Mouse (Mus musculus) cerebellum, adult 2 months (tissue): Measurements from ENCODE around the gene Nckap1l. TPM values are rescaled to one million over a fixed set of nuclear protein-coding genes. Genes with fewer than 3 reads are reported as not detected.
A peak's percentile ranks its signal among the peaks of the same experiment; 100 is the strongest.

Experiments
- DNase-seq, 2 experiments: peaks; one replicate each; pipeline ENCODE4 v3.0.0; 2021
- H3K27ac ChIP-seq: fragments of 200-500 bp; 2 replicates; pipeline ENCODE4 v1.5.1; 2012; ENCODE audit warnings: low read length, control low read depth, inconsistent platforms; ENCODE audit not compliant: insufficient read depth
- H3K27me3 ChIP-seq: fragments of 200-500 bp; 2 replicates; pipeline ENCODE4 v1.6.1; 2012; ENCODE audit warnings: inconsistent platforms, mild to moderate bottlenecking, low read length, moderate library complexity; ENCODE audit not compliant: control insufficient read depth, insufficient read depth
- H3K4me1 ChIP-seq: fragments of 200-500 bp; 2 replicates; pipeline ENCODE4 v1.6.1; 2011; ENCODE audit warnings: low read length; ENCODE audit not compliant: control insufficient read depth, insufficient read depth
- H3K4me3 ChIP-seq: fragments of 200-500 bp; replicated peaks from 2 replicates; pipeline ENCODE3; 2011; ENCODE audit warnings: mild to moderate bottlenecking, low read depth, low read length, control low read depth; ENCODE audit not compliant: insufficient read depth
- CTCF ChIP-seq: fragments of 200-500 bp; IDR thresholded peaks from 2 replicates; pipeline ENCODE4 v1.5.1; 2011; ENCODE audit warnings: low read depth, mild to moderate bottlenecking, control low read depth, low read length, moderate library complexity, borderline replicate concordance; ENCODE audit not compliant: insufficient read depth
- POLR2A ChIP-seq: fragments of 200-500 bp; IDR thresholded peaks from 2 replicates; pipeline ENCODE4 v1.6.1; 2011; ENCODE audit warnings: low read length, control low read depth, borderline replicate concordance; ENCODE audit not compliant: insufficient read depth
- WGBS: fragments of 180-500 bp; shearing (Covaris S2); methylation state at CpG from one replicate; pipeline ENCODE4 v1.1.7; 2018; 5-methylcytosine and 5-hydroxymethylcytosine counted together
- polyA plus RNA-seq: library from polyadenylated mRNA; depleted of rRNA; stranded (reverse); fragments of >200 nt; gene quantifications from 2 replicates; pipeline ENCODE4 v1.2.3, GENCODE M21; 2012

The Nckap1l gene
- polyA plus RNA-seq, 1 experiment: 2.2 TPM

DNA sequence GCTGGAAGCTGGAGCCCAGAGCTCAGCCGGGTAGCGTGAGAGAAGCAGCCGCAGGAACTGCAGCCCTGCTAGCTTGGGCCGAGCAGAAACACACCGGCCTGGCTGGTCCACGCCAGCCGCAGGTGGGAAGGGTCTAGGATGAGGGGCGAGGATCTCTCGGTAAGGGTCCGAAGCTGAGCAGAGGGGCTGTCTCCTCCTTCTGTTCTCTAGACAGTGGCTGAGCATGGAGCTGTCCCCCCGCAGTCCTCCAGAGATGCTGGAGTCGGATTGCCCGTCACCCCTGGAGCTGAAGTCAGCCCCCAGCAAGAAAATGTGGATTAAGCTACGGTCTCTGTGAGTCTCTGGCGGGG, 49.6 kb downstream of the Nckap1l start:
- TF ChIP-seq POLR2A: no peak
- no peak for TF ChIP-seq CTCF
- 2% methylated on average over 15 of the region's 15 CpGs for WGBS
- H3K27ac ChIP-seq: no peak overlapping the region
- DNase-seq: no peak
- H3K4me3 ChIP-seq: peak overlapping the region; percentile 89
- peaks cover 6% of the 10 kb centered on the region; the same call in 1 of the 2 replicates for H3K4me1 ChIP-seq
- no peaks in the 10 kb centered on the region for H3K27me3 ChIP-seq

- Histone ChIP-seq H3K4me3 (peak overlapping the region; percentile 89), H3K4me1 (peaks cover 6% of the 10 kb centered on the region; the same call in 1 of the 2 replicates), H3K27ac (no peak overlapping the region), H3K27me3 (no peaks in the 10 kb centered on the region)
- 44% methylated on average over 12 of the region's 12 CpGs for WGBS
- DNase-seq: peak; percentile 31 to 45
- TF ChIP-seq POLR2A: no peak
- no peak for TF ChIP-seq CTCF
Observed at GRCm38 (mm10) chr15:103503660-103504059, 50.1 kb downstream of the Nckap1l start.

GRCm38 (mm10) chr15:103509317-103509716, 55.7 kb downstream of the Nckap1l start:
- H3K4me3 ChIP-seq: no peak overlapping the region
- WGBS: 55% methylated on average over 3 of the region's 3 CpGs
- no peaks in the 10 kb centered on the region for H3K4me1 ChIP-seq
- TF ChIP-seq CTCF (no peak), POLR2A (no peak)
- no peaks in the 10 kb centered on the region for H3K27me3 ChIP-seq
- no peak overlapping the region for H3K27ac ChIP-seq
- DNase-seq: no peak

DNA sequence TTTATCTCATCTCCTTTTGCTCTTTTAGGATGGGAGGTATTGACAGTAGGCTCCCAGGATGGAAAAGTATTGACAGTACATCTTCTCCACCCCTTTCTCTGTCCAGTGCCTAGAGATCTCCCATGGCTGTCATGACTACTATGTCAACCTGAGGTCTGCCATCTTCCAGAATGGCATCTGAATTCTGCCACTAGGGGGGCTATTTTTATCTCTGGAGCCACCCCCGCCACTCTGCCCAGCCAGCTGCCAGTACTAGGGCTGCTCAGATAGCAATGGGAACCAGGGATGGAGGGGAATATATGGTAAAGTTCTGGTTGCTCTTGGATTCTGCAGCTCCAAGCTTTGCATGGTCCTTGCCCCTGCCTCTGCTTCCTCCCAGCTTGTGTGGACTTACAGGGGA, 58.1 kb downstream of the Nckap1l start:
- Histone ChIP-seq H3K27ac (no peak overlapping the region), H3K4me1 (no peaks in the 10 kb centered on the region), H3K4me3 (no peak overlapping the region), H3K27me3 (no peaks in the 10 kb centered on the region)
- WGBS: 71% methylated on average over 1 of the region's 1 CpGs
- DNase-seq: no peak
- TF ChIP-seq POLR2A (no peak), CTCF (no peak)

DNA sequence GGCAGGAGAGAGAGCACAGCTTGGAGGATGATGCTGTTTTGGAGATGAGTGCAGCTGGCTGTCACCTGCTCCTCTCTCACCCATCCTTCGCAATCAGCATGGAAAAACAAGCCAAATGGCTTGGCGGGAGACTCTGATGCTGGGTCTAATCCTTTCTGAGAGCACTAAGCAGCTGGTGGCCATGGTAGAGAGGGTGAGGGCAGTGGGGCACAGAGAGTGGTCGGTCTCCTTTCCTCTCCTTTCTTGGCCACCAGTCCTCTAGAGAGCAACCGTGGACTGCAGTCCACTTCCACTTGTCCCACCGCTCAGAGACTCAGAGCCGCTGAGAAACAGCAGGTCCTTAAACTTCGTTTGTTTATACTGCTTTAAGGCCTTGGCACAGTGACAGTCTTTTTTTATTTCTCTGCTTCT, 60.0 kb downstream of the Nckap1l start:
- no peaks in the 10 kb centered on the region for H3K27me3 ChIP-seq
- peaks cover 2% of the 10 kb centered on the region; the same call in 1 of the 2 replicates for H3K4me1 ChIP-seq
- H3K4me3 ChIP-seq: peak overlapping the region; percentile 50
- TF ChIP-seq CTCF (no peak), POLR2A (no peak)
- peak; percentile 33 to 51 for DNase-seq
- 1% methylated on average over 7 of the region's 7 CpGs for WGBS
- H3K27ac ChIP-seq: peak overlapping the region; percentile 61

DNA sequence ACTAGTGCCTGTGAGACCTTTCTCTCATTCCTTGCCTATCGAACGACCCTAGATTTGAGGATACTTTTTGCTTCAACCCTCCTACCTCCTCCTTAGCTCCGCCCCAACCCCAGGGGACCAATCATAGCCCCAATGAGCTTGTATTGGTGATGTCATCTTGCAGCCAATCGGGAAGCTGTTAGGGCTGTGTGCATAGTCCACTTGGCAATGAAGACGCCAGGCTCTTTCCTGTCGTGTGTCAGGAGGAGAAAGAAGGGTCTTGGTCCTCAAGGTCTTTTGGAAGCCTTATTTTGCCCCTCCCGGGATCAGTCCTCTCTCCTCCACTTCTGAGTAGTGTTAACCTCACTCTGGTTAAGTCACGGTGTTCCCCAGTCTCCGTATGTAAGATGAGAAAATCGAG, 60.5 kb downstream of the Nckap1l start:
- H3K4me1 ChIP-seq: peaks cover 6% of the 10 kb centered on the region; the same call in 1 of the 2 replicates
- H3K4me3 ChIP-seq: peak overlapping the region; percentile 50
- peak overlapping the region; percentile 61; the same call in 1 of the 2 replicates for H3K27ac ChIP-seq
- no peak for TF ChIP-seq CTCF
- TF ChIP-seq POLR2A: peak; percentile 82; the same call in 1 of the 2 replicates
- peak; percentile 85 to 92 for DNase-seq
- H3K27me3 ChIP-seq: no peaks in the 10 kb centered on the region
- 0% methylated on average over 10 of the region's 10 CpGs for WGBS

- no peak overlapping the region for H3K4me3 ChIP-seq
- DNase-seq: no peak
- TF ChIP-seq CTCF: no peak
- no peak for TF ChIP-seq POLR2A
- no peaks in the 10 kb centered on the region for H3K27me3 ChIP-seq
- H3K27ac ChIP-seq: no peak overlapping the region
- H3K4me1 ChIP-seq: peaks cover 10% of the 10 kb centered on the region; the same call in 1 of the 2 replicates
- 63% methylated on average over 3 of the region's 3 CpGs for WGBS
Observed at GRCm38 (mm10) chr15:103514914-103515313, 61.3 kb downstream of the Nckap1l start.

- H3K4me1 ChIP-seq: peaks cover 28% of the 10 kb centered on the region
- WGBS: 6% methylated on average over 5 of the region's 5 CpGs
- no peak overlapping the region for H3K4me3 ChIP-seq
- peak; percentile 52 to 59 for DNase-seq
- no peak overlapping the region for H3K27ac ChIP-seq
- TF ChIP-seq CTCF: no peak
- no peaks in the 10 kb centered on the region for H3K27me3 ChIP-seq
Observed at GRCm38 (mm10) chr15:103518600-103519385, 65.2 kb downstream of the Nckap1l start.
